Mouse (Mus musculus): Measurements from ENCODE around the gene St6galnac5.

DNA sequence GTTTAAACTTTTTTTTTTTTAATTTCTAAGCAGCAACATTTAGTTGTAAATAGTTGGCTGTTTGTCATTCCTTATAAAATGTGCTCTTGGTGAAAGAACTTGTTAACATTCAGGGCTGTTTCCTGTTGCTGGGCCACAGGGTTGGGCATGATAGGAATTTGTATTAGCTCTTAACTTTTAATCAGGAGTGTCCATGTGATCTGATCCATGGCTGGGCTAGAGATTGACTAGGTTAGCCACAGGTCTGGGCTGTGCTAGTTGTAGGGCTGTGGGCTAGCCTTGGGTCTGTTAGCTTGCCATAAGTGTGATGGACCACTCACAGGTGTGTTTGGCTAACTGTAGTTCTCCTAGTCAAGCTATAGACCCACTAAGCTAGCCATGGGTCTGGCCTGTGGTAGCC is 138.1 kb downstream of the St6galnac5 start:
- TF ChIP-seq USF1 (IDR thresholded peaks at IDR 0.05; ENCODE audit: low read depth, low read length): no peak
- TF ChIP-seq CTCF (conservative IDR thresholded peaks at IDR 0.05 in 1 of 2, IDR thresholded peaks at IDR 0.05 in 1 of 2; ENCODE audit: low read depth in 2 of 2, low read length in 2 of 2): no peak
- no peak for TF ChIP-seq POLR2A (IDR thresholded peaks at IDR 0.05; ENCODE audit: low read depth, low read length)
- TF ChIP-seq MAZ (IDR thresholded peaks at IDR 0.05; ENCODE audit: low read depth, low read length): no peak
- no peak for TF ChIP-seq MAX (IDR thresholded peaks at IDR 0.05; ENCODE audit: low read length)
- TF ChIP-seq PAX5 (IDR thresholded peaks at IDR 0.05; ENCODE audit: low read length): no peak
- TF ChIP-seq EP300 (IDR thresholded peaks at IDR 0.05; ENCODE audit: low read length): no peak
- TF ChIP-seq ZNF384 (IDR thresholded peaks at IDR 0.05; ENCODE audit: low read depth, low read length): no peak
- TF ChIP-seq ZC3H11A (IDR thresholded peaks at IDR 0.05; ENCODE audit: low read depth, low read length): no peak
- TF ChIP-seq RAD21 (IDR thresholded peaks at IDR 0.05; ENCODE audit: low read depth, low read length): no peak
- TF ChIP-seq GABPA (IDR thresholded peaks at IDR 0.05; ENCODE audit: insufficient replicate concordance, low read depth, low read length): no peak
- TF ChIP-seq MEF2A (IDR thresholded peaks at IDR 0.05; ENCODE audit: borderline replicate concordance, low read depth, low read length): no peak
- TF ChIP-seq UBTF (IDR thresholded peaks at IDR 0.05; ENCODE audit: low read depth, low read length): no peak

Data from CH12.LX (cell line).